Mouse (Mus musculus): ENCODE data around the gene Comp.
A peak's percentile ranks its signal among the peaks of the same experiment; 100 is the strongest.

Comp gene

GRCm38 (mm10) chr8:70397611-70398563, 24.5 kb downstream of the Comp start:
- DNase-seq (ENCODE audit: low spot score), result no peak

DNA sequence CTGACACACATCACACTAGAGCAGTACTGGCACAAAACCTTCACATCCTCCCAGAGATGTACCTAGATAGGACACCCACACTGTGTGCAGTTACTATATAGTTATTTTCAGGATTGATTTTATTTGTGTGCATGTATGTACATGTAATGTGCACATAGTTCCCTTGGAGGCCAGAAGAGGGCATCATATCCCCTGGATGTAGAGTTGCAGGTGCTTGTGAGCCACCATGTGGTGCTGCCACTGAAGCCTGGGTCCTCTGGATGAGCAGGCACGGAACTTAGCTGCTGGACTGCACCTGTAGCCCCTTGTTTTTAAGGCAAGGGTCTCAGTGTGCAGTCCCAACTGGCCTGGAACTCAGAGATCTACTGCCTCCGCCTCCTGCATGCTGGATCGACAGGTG, 30.9 kb downstream of the Comp start:
- no peak for DNase-seq (ENCODE audit: low spot score)

DNA sequence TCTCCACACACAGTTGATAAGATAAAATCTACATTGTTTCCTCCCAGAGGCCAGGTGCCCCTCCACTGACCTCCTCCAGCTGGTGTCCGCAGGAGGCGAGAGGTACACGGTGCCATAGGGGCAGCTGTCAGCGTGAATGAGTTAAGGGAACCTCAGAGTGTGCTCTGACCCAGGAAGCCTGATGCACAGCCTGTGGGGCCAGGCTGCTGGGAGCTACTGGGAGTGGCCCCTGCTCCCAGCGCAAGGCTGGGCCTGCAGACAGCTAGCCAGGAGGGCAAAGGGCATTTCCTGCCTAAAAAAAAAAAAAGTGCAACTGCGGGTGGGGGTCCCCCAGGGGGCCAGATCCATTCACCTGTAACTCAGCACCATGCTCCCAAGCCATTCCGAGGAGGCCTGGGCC, 31.8 kb downstream of the Comp start:
- DNase-seq (ENCODE audit: low spot score), result no peak

- DNase-seq (ENCODE audit: low spot score), result no peak
Observed at GRCm38 (mm10) chr8:70406427-70407069, 33.2 kb downstream of the Comp start.

- no peak for DNase-seq (ENCODE audit: low spot score)
Observed at GRCm38 (mm10) chr8:70408301-70408700, 34.9 kb downstream of the Comp start.

DNA sequence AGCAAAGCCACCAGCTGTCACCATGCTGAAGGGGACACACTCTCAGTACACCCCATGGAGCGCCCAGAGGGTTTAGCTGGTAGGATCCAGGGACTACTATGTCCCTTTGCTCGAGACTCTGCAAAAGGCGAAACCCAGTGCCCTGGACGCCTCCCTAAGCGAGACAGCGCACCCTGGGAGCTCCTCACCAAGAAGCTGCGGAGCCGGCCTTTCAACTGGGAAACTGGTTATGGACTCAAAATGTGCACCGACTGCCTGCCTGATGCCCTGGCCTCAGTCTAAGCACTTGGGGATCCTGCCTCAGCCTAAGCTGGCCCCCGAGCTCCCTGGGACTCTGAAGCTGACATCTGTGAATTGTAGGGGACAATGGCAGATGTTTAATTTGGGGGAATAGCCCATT, 35.7 kb downstream of the Comp start:
- no peak for DNase-seq (ENCODE audit: low spot score)

GRCm38 (mm10) chr8:70409455-70409871, 36.1 kb downstream of the Comp start:
- DNase-seq (ENCODE audit: low spot score), result no peak

GRCm38 (mm10) chr8:70410281-70410680, 36.9 kb downstream of the Comp start:
- no peak for DNase-seq (ENCODE audit: low spot score)

DNA sequence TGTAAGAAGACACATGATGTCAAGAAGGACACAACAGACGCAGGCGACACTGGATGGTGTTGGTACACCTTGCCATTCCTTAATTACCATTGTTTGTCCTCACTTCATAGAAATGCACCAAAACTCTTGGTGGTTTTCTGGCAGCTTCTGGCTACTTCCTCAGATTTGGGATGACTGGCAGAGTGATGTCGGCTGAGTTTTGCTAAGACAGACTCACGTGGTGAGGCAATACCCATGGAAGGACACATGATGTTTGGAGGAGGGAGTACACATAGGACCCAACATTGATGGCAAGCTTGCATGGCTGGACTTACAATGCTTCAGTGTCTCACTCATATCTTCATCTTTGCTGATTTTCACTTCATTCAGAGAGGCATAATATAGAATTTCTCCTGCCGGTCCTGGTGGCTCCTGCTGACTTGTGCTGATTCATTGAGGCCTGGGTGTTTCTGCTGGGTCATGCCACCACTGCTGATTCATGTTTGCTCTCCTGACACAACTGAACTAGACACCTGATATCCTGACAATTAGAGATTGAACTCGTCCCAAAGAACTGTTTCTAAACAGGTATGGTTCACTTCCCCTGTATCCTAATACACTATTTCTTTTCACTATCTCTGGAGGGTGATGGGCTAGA, 41.1 kb downstream of the Comp start:
- no peak for DNase-seq (ENCODE audit: low spot score)

DNA sequence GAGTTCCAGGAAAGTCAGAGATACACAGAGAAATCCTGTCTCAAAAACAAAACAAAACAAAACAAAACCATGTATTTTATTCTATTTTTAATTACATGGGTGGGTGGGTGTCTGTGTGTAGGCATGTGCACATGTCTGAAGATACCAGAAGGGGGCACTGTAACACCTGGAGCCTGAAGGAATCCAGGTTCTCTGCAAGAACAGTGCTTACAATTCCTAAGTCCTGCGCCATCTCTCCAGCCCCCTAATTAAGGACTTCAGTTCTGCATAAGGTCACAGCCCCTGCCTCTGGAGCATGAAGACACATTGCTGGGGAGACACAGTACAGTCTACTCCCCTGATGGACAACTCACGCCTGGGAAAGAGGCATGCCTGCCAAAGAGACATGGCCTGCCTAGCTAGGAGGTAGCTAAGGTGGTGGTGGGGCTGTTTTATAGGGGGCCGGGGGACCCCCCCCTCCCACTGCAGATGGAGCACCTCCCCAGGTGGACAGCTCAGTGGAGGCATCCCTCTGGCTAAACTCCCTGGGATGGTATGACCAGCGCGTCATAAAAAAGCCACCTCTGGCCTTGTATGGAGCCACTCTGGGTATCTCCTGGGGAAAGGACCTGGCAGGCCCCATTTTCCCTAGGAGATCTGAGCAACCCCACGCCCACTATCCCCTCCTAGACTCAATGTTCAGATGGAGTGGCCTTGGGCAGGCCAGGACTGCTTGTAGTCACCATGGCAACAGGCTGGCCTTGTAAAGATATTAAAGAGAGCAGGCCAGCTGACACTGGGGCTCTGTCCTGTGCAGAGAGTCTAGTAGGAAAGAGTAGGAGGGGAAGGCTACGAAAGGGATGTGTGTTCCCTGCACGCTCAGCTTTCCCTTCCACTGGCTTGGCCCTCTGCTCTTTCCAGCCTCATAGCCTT, 42.4 kb downstream of the Comp start:
- peak; percentile 78 for DNase-seq (ENCODE audit: low spot score)

- DNase-seq (ENCODE audit: low spot score), result no peak
Observed at GRCm38 (mm10) chr8:70416941-70417340, 43.6 kb downstream of the Comp start.

- no peak for DNase-seq (ENCODE audit: low spot score)
Observed at GRCm38 (mm10) chr8:70417914-70418313, 44.6 kb downstream of the Comp start.

DNA sequence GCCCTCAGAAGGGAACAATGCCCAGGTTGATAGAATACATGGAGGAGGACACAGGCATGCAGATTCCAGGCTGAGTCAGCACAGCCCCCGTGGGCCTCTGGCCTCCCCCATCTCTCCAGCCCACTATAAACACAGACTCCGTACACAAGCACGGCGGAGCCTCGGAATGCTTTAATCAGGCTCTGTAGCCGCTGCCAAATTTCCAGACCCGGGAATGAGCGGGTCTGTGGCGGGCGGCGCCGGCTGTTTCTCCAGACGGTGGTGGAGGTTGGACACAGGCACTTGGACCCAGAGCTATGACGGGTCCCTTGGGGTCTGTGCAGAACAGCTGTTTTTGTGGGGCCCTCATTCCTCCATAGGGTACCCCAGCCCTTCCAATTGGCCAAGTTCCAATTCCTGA, 45.6 kb downstream of the Comp start:
- DNase-seq (ENCODE audit: low spot score), result peak; percentile 56

- peak; percentile 24 for DNase-seq (ENCODE audit: low spot score)
Observed at GRCm38 (mm10) chr8:70419879-70420643, 46.7 kb downstream of the Comp start.

- no peak for DNase-seq (ENCODE audit: low spot score)
Observed at GRCm38 (mm10) chr8:70421349-70422104, 48.2 kb downstream of the Comp start.

DNA sequence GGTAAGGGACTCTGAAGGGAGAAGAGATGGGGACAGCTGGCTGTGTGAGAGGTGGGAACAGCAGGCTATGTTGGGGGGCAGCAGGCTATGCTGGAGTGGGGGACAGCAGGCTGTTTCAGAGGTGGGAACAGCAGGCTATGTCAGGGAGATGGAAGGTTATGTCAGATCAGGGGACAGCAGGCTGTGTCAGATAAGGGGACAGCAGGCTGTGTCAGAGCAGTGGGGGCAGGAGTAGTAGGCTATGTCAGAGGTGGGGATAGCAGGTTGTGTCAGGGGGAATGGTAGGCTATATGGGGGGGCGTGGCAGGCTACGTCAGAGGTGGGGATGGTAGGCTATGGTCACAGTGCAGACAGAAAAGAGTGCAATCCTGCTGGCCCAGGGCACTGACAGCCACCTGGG, 49.4 kb downstream of the Comp start:
- DNase-seq (ENCODE audit: low spot score), result no peak

- DNase-seq (ENCODE audit: low spot score), result no peak
Observed at GRCm38 (mm10) chr8:70426300-70426907, 53.0 kb downstream of the Comp start.

DNA sequence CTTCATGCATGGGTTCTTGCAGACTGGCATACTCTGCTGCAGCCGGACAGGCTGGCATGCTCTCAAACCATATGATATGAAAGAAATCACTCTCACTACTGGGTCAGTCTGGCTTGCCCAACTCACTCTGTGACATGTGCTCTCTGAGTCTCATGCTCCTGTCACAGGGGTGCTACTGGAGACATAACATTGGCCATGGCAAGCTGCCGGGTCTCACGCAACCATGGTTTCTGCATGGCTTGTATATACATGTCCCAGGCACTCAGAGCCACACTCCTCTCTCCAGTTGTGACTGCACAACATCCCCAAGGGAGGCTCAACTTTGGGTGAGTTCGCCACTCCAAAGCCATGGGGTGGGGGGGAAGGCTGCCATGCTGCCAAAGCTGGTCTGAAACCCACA, 57.9 kb downstream of the Comp start:
- no peak for DNase-seq (ENCODE audit: low spot score)

All from MN1 (cell line).